Mouse (Mus musculus) small intestine, adult 2 months (tissue): ENCODE results near the gene Upk1a.

Source experiments
- CTCF ChIP-seq: fragments of 200-500 bp; IDR thresholded peaks from 2 replicates; pipeline ENCODE4 v1.5.1; 2012; ENCODE audit warnings: low read depth, mild to moderate bottlenecking, control low read depth, inconsistent platforms, low read length, moderate library complexity, mixed read lengths; ENCODE audit not compliant: insufficient replicate concordance, insufficient read length; ENCODE audit errors: extremely low read depth
- POLR2A ChIP-seq: fragments of 200-500 bp; IDR thresholded peaks from 2 replicates; pipeline ENCODE4 v1.6.1; 2012; ENCODE audit warnings: low read depth, mild to moderate bottlenecking, control low read depth, inconsistent platforms, low read length, moderate library complexity

DNA sequence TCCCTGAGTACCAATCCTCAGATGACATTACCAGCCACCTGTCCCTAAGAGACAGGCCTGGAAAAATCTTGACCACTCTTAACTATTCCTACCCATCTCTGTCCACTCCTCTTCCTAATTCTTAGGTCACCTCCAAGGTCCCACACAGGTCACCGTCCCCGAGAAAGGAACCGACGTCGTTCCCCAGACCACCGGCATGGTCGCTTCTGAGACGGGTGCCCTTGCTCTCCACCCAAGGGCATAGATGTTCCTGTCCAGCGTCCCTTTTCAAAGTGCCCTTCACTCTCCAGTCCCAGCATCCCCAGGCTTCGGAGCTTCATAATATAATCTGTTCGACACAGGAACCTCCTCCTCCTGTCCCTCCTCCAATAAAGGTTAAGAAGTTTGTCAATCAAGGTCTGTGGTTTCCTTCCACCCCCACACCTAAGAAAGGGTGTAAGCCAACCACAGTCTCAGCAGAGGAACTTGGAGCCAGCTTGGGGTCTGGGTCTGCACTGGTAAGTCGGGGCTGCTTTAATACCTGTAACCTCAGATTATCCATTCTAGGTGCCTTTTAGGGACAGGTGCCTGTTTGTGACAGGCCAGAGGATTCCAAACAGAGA lies 47.6 kb downstream of the Upk1a start, which contains the start of gene Igflr1:
- TF ChIP-seq POLR2A (no peak), CTCF (no peak)
